Mouse (Mus musculus) liver, adult 2 months (tissue): ENCODE data around the gene Oprd1. TPM values are rescaled to one million over a fixed set of nuclear protein-coding genes. Genes with fewer than 3 reads are reported as not detected.

ENCODE experiments used
- DNase-seq: peaks from one replicate; pipeline ENCODE4 v3.0.0-alpha.2; 2011; ENCODE audit warnings: low read depth, low spot score; ENCODE audit errors: extremely low read depth
- H3K27ac ChIP-seq: fragments of 200-500 bp; replicated peaks from 2 replicates; pipeline ENCODE4 v1.5.1; 2012; ENCODE audit warnings: low read depth, mild to moderate bottlenecking, control low read depth, inconsistent platforms, low read length; ENCODE audit not compliant: insufficient read depth
- H3K27me3 ChIP-seq: fragments of 200-500 bp; 2 replicates; pipeline ENCODE4 v1.6.1; 2012; ENCODE audit warnings: mild to moderate bottlenecking, moderate library complexity, low read length, inconsistent platforms; ENCODE audit not compliant: control insufficient read depth, insufficient read depth
- H3K36me3 ChIP-seq: fragments of 200-500 bp; 2 replicates; pipeline ENCODE4 v1.6.1; 2012; ENCODE audit warnings: low read length, inconsistent platforms; ENCODE audit not compliant: control insufficient read depth, insufficient read depth
- H3K4me1 ChIP-seq: fragments of 200-500 bp; 2 replicates; pipeline ENCODE4 v1.6.1; 2011; ENCODE audit warnings: low read length; ENCODE audit not compliant: control insufficient read depth, insufficient read depth
- H3K4me3 ChIP-seq: fragments of 200-500 bp; 2 replicates; pipeline ENCODE4 v1.5.1; 2011; ENCODE audit warnings: low read depth, mild to moderate bottlenecking, control low read depth, low read length, moderate library complexity; ENCODE audit not compliant: insufficient read depth
- H3K79me2 ChIP-seq: fragments of 200-500 bp; 2 replicates; pipeline ENCODE4 v1.6.1; 2012; ENCODE audit warnings: inconsistent platforms, mild to moderate bottlenecking, low read length, moderate library complexity; ENCODE audit not compliant: control insufficient read depth, insufficient read depth
- H3K9ac ChIP-seq: fragments of 200-500 bp; 2 replicates; pipeline ENCODE4 v1.6.1; 2012; ENCODE audit warnings: low read depth, mild to moderate bottlenecking, control low read depth, inconsistent platforms, low read length
- CTCF ChIP-seq: fragments of 200-500 bp; IDR thresholded peaks from 2 replicates; pipeline ENCODE4 v1.5.1; 2011; ENCODE audit warnings: low read depth, low read length, control low read depth
- POLR2A ChIP-seq: fragments of 200-500 bp; IDR thresholded peaks from 2 replicates; pipeline ENCODE4 v1.6.1; 2011; ENCODE audit warnings: low read length, control low read depth; ENCODE audit not compliant: insufficient read depth; ENCODE audit errors: extremely low read depth
- WGBS: fragments of 180-500 bp; shearing (Covaris S2); methylation state at CpG from one replicate; pipeline ENCODE4 v1.1.7; 2018; 5-methylcytosine and 5-hydroxymethylcytosine counted together
- polyA plus RNA-seq: library from polyadenylated mRNA; depleted of rRNA; stranded (reverse); fragments of >200 nt; gene quantifications from 2 replicates; pipeline ENCODE4 v1.2.3, GENCODE M21; 2012
- total RNA-seq: library from RNA; depleted of rRNA; stranded (reverse); fragments of >200 nt; gene quantifications from 2 replicates; pipeline ENCODE4 v1.2.3, GENCODE M21; 2014

The Oprd1 gene
- total and polyA plus RNA-seq, 2 experiments, result not detected

DNA sequence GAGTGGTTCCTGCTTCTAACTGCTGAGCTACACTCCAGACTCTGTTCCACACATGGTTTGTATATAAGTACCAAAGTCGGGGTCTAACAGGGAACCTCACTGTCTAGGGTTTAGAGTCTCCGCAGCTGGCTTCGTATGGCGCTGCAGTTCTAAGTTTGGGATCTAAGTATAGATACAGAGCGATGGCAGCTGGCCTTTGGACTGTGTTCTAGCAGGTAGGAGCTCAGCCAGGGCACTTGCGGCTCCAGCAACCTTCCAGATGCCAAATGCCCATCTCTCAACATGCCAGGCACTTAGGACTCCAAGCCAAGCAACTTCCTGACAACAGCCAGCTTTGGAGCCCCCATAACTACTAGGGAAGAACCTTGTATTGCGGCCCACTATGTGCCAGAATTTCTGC, 36.1 kb downstream of the Oprd1 start:
- Histone ChIP-seq H3K27ac (no peak overlapping the region), H3K27me3 (peaks cover 4% of the 10 kb centered on the region; the same call in 1 of the 2 replicates), H3K9ac (no peak overlapping the region), H3K4me3 (no peak overlapping the region), H3K79me2 (no peaks in the 10 kb centered on the region), H3K36me3 (no peaks in the 10 kb centered on the region), H3K4me1 (no peaks in the 10 kb centered on the region)
- no peak for DNase-seq
- TF ChIP-seq POLR2A, result no peak
- TF ChIP-seq CTCF, result no peak
- 89% methylated on average over 7 of the region's 7 CpGs for WGBS

DNA sequence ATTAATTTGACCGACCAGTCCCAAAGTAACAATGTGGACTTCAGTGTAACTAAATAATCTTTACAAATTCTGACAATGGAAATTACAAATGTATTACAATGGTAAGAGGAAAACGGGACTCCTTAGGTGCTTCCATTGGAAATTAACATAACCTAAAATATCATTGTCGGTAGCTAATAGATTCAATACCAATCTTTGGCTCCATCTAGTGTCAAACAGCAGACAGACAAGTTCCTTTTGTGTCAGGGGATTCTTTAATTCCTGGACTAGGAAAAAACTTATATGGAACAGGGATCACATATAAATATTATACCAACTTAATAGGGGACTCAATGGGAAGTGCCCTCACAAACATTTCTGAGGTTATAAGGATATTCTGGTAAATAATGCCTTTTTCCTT, 43.1 kb downstream of the Oprd1 start:
- TF ChIP-seq POLR2A (no peak), CTCF (peak; percentile 37)
- no peak overlapping the region for H3K27ac ChIP-seq
- 46% methylated on average over 3 of the region's 3 CpGs for WGBS

GRCm38 (mm10) chr4:132099548-132099947, 44.7 kb downstream of the Oprd1 start:
- Histone ChIP-seq H3K27me3 (no peaks in the 10 kb centered on the region), H3K9ac (no peak overlapping the region), H3K4me3 (no peak overlapping the region), H3K79me2 (no peaks in the 10 kb centered on the region), H3K4me1 (no peaks in the 10 kb centered on the region), H3K36me3 (no peaks in the 10 kb centered on the region), H3K27ac (no peak overlapping the region)
- 90% methylated on average over 5 of the region's 5 CpGs for WGBS
- TF ChIP-seq CTCF (no peak), POLR2A (no peak)
- DNase-seq, result no peak

More for the DNA sequence above, 43.1 kb downstream of the Oprd1 start:
- no peaks in the 10 kb centered on the region for H3K4me1 ChIP-seq
- H3K4me3 ChIP-seq, result no peak overlapping the region
- no peaks in the 10 kb centered on the region for H3K36me3 ChIP-seq
- DNase-seq, result peak; percentile 13
- no peaks in the 10 kb centered on the region for H3K79me2 ChIP-seq
- H3K9ac ChIP-seq, result no peak overlapping the region
- H3K27me3 ChIP-seq, result no peaks in the 10 kb centered on the region

DNA sequence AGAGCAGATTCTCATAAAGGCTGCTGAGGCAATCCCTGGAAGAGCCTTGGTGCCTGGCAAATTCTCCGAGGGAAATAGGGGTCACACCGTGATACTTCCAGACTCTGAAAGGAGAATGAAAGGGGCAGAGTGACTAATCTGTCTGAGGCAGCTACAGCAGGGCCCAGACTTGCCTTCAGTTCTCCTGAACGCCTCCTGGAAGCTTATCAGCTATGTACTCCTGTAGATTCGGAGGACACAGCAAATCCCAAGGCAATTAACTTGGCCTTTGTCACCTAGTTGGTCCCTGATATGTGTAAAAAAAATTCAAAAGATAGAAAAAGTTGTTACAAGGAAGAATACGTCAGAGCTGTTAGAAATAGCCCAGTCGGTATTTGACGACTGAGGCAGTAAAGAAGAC, 49.2 kb downstream of the Oprd1 start:
- DNase-seq, result no peak
- WGBS, result 79% methylated on average over 7 of the region's 7 CpGs
- TF ChIP-seq POLR2A, result no peak
- TF ChIP-seq CTCF, result no peak

DNA sequence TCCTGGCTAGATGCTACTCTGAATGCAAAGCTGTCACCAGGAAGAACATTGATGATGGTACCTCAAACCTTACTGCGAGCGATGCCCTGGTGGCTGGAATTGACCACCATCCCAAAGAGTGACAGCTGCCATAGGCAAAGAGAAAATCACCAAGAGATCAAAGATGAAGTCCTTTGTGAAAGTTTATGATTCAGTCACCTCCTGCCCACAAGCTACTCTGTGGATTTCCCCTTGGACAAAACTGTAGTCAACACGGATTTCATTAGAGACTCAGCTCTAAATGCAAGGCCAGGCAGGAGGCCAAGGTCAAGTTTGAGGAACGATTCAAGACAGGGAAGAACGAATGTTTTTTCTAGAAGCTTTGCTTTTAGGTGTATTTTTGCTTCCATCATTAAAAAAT, 50.4 kb downstream of the Oprd1 start:
- Histone ChIP-seq H3K36me3 (no peaks in the 10 kb centered on the region), H3K9ac (no peak overlapping the region), H3K27me3 (no peaks in the 10 kb centered on the region), H3K4me3 (no peak overlapping the region), H3K27ac (no peak overlapping the region), H3K4me1 (no peaks in the 10 kb centered on the region), H3K79me2 (no peaks in the 10 kb centered on the region)
- WGBS, result 84% methylated on average over 5 of the region's 5 CpGs
- no peak for TF ChIP-seq POLR2A
- TF ChIP-seq CTCF, result no peak
- no peak for DNase-seq

More for the DNA sequence above, 49.2 kb downstream of the Oprd1 start:
- no peaks in the 10 kb centered on the region for H3K36me3 ChIP-seq
- H3K79me2 ChIP-seq, result no peaks in the 10 kb centered on the region
- no peak overlapping the region for H3K4me3 ChIP-seq
- H3K27me3 ChIP-seq, result no peaks in the 10 kb centered on the region
- H3K4me1 ChIP-seq, result no peaks in the 10 kb centered on the region
- H3K27ac ChIP-seq, result no peak overlapping the region
- H3K9ac ChIP-seq, result no peak overlapping the region

GRCm38 (mm10) chr4:132093136-132093535, 51.1 kb downstream of the Oprd1 start:
- no peak for DNase-seq
- TF ChIP-seq POLR2A (no peak), CTCF (no peak)
- no peaks in the 10 kb centered on the region for H3K4me1 ChIP-seq
- H3K36me3 ChIP-seq, result no peaks in the 10 kb centered on the region
- no peaks in the 10 kb centered on the region for H3K27me3 ChIP-seq
- no peak overlapping the region for H3K4me3 ChIP-seq
- no peak overlapping the region for H3K9ac ChIP-seq
- H3K27ac ChIP-seq, result no peak overlapping the region
- no peaks in the 10 kb centered on the region for H3K79me2 ChIP-seq
- WGBS, result 75% methylated on average over 6 of the region's 6 CpGs
